Mouse (Mus musculus) spleen, postnatal 10 days (tissue): Measurements from ENCODE around the gene Ogg1.
"Not testable (repeated sequence)": the region's sequence is repeated elsewhere in the genome, so short reads cannot be mapped to it uniquely, and the experiment has no call there.

ENCODE experiments used
- DNase-seq, 2 experiments: peaks; one replicate each; pipeline ENCODE4 v3.0.0; 2021 to 2022; ENCODE audit warnings: low spot score in 2 of 2

Ogg1 gene

DNA sequence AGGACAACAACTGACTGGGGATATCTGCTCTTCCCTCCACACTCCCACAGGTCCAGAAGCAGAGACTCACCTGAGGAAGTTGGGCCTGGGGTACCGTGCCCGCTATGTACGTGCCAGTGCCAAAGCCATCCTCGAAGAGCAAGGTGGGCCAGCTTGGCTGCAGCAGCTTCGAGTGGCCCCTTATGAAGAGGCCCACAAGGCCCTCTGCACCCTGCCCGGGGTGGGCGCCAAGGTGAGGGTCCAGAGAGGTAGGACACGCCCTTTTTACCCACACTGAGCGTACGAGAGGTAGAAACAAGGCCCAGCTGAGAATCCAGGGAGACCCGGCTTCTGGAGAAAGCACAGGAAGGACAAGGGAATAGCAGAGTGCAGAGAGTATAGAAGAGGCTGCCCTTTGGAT, 4.9 kb downstream of the Ogg1 start:
- DNase-seq, result no peak

- not testable (repeated sequence) for DNase-seq
These were observed 6.0 kb downstream of the Ogg1 start for GRCm38 (mm10) chr6:113332734-113333133.

GRCm38 (mm10) chr6:113333137-113333950, 6.6 kb downstream of the Ogg1 start:
- no peak for DNase-seq

- no peak for DNase-seq
These were observed 7.4 kb downstream of the Ogg1 start for GRCm38 (mm10) chr6:113334216-113334615.

DNA sequence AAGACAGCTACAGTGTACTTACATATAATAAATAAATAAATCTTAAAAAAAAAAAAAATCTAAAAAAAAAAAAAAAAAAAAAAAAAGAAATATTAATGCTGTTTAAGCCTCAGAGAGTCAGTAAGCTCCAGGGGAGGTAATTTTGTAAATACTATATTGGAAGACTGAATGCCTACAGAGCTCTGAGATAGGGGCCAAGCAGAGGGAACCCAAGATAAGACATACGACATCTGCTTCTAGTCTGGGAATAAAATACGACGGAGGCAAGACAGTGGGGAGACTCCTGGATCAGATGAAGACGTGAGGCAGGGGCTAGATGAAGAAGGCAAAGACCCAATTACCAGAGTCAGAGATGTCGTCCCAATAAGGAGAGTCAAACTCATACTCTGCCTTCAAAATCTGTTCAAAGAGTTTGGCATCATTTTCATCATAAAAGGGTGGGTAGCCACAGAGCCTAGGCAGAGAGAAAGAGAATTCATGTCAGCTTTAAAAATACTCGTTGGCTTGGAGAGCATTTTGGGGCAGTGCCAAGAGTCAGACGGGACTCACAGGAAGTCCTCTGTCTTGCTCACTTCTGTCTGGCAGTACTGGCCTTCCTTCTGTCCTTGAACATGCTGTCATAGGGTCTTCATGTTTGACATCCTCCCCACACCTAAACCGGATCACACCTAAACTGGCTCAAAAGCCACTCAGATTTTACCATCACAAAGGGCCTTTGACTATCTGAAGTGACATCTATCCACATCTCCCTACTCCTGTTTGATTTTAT, 10.3 kb downstream of the Ogg1 start:
- DNase-seq, result no peak

DNA sequence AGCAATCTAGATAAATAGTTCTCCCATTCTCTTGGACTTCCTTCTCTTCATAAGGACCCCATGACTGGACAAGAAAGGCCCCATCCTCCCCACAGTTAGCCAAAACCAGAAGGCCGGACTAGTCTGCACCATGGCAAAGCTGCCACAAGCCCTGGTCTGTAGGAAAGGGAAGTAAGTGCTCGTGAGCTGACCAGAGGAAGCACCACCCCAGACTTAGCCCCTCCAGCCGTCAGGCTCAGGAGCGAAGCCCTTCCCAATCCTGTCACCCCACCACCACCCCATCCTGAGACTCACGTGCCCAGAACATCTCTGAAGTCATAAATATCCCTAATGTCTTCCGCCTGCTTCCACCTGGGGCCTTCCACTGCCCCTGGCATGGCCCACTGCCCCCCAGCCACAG, 14.8 kb downstream of the Ogg1 start:
- DNase-seq, result no peak

GRCm38 (mm10) chr6:113342297-113342696, 15.5 kb downstream of the Ogg1 start:
- no peak for DNase-seq

- DNase-seq, result peak; percentile 31 to 55
These were observed 16.7 kb downstream of the Ogg1 start, which contains the start of gene Camk1 for GRCm38 (mm10) chr6:113343177-113344092. Gene Camk1, minus strand, starts transcription at chr6:113343984.

DNA sequence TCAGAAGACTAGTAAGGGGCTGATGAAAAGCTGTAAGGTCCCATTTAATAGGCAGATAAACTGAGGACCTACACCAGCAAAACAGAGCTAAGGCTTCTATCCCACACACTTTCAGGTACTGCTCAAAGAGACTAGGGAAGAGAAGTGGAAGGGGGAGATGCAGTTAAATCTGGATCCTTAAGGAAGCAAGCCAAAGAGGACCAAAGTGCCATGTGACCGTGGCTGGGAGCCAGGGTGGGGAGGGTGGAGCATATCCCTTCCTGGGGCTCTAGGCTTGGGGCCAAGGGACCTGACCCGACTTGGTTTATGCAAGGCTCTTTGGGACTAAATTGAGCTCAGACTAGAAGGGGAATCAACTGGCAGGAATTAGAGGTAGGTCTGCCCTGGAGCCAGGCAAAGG, 17.5 kb downstream of the Ogg1 start:
- DNase-seq, result peak in 1 of 2 experiments; percentile 42

DNA sequence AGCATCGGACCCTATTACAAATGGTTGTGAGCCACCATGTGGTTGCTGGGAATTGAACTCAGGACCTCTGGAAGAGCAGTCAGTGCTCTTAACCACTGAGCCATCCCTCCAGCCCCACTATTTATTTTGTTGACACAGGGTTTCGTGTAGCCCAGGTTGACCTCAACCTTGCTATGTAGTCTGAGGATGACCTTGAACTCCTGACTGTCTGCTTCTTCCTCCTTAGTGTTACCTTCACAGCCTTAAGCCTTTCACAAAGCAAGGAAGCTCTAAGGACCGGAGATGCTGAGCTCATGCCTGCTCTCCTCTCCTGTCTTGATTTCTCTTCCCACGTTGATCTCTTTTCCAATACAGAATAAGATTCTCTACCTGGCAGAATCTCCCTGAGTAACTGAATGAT, 20.1 kb downstream of the Ogg1 start:
- no peak for DNase-seq

DNA sequence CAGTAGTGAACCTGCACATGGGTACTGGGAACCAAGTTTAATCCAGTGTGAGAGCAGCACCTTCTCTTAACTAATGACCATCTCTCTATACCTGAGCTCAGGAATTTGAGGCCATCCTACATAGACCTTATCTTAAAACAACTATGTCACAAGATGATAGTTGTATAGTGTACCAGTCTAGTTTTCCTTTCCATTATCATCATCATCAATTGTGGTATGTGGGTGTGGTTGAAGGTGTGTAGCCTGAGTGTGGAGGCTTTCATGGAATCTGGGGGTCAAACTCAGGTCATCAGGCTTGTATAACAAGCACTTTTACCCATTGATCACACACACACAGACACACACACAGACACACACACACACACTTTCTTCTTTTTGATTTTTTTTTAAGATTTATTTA, 23.8 kb downstream of the Ogg1 start:
- no peak for DNase-seq

DNA sequence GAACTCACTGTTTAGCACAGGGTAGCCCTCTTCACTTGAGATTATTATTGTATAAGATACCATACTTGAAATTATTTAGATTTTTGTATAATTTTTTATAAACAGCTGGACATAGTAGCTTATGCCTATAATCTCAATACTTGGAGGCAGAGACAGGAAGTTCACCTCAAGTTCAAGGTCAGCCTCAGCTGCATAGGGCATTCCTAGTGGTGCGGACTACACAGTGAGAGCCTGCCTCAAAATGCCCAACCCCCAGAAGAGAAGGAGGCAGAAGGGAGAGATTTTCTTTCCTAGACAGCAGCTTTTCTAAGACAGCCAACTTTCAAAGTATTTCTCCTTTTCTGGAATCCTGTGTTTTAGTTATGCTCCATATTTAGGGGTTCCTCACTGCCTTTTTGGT, 24.4 kb downstream of the Ogg1 start:
- DNase-seq, result no peak

DNA sequence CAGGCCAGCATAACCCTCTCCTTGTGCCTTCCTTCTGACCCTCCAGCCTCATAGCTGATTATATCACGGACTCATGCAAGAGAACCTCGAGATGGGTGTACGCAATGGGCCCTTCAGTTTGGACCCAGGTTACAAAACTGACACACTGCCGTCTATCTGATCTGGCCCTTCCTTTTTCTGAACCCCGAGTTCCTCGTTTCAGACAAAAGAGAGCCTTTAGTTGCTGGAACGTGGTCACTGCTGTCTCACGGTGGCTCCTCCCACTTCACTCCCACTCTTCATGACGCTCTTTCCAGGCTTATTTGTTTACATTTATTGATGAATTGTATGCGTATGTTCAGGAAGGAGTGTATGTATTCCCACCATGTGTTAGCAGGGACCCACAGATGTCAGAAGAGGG, 24.9 kb downstream of the Ogg1 start:
- no peak for DNase-seq

DNA sequence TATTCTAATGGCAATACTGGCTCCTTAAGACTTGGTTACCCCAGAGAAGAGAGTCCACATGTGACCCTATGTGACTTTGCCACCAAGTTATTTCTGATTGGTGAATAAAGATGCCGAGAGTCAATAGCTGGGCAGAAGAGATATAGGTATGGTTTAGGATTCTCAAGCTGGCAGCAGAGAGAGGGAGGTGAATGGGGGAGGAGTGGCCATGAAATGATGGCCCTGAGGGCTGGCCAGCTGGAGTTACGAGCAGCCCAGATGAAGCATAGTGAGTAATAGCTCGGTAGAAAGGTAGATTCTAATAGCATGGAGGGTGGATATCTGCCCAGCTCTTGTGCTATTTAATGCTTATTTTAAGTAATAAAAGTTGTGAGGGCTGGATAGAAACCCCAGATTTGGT, 26.0 kb downstream of the Ogg1 start:
- no peak for DNase-seq

DNA sequence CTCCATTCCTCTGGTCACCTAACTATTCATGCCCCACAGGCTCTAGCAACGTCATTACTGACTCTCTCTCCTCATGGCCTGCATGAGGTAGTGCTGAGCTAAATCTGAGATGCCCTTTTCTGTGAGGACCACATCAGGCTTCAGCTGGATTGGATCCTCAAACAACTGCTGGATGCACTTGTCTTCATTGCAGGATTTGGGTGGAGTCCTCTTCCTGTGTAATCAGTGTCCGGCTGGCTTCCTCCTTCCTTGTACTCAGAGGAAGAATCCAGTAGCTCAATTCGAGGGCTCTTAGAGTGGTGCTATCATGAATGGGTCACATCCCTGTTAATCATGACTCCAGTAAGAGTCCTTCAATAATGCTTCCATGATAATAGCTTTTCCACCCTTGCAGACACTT, 26.9 kb downstream of the Ogg1 start:
- no peak for DNase-seq

- DNase-seq, result no peak
These were observed 34.7 kb downstream of the Ogg1 start for GRCm38 (mm10) chr6:113361476-113361875.

GRCm38 (mm10) chr6:113362241-113362640, 35.5 kb downstream of the Ogg1 start:
- no peak for DNase-seq

DNA sequence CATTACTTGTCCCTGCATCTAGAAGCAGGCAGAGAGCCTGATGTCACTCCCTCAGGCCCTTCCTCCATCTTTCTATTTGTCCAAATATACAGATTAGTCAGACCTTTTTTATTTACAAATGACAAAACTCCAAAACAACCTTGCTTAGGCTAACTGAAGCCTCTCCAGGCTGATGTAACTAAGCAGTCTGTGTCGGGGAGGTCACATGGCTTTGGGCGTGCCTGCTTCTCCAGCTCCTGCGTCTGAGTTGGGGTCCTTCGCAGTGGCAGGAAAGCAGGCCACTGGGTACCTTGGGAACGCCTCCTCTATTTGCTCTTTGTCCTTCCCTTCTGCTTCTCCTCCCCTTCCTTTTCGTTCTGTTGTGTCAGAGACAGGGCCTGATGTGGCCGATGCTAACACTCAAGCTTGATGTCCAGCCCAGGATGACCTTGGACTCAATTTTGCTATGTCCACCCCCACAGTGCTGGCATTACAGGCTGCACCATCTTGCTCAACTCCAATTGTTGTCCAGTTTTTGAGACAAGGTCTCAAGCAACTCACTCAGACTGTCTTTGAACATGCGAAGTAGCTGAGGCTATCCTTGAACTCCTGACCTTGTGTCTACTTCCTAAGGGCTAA, 37.9 kb downstream of the Ogg1 start:
- no peak for DNase-seq

DNA sequence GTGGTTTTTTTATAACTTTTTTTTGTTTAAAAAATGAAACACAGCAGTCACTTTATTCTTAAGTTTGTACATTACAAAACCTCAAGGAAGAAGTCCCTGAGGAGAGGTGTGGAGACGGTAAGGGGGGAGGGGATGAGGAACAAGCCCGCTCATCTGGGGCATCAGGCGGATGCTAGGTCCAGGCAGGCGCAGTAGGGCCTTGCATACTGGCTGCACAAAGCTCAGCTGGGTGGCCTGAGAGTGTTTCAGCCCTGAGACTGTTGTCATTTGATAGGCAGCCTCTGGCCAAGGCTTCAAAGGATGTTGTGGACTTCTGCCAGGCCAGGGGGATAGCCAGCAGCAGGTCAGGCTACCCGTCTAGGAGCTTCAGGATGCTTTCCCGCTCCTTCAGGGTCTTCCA, 39.9 kb downstream of the Ogg1 start:
- no peak for DNase-seq

DNA sequence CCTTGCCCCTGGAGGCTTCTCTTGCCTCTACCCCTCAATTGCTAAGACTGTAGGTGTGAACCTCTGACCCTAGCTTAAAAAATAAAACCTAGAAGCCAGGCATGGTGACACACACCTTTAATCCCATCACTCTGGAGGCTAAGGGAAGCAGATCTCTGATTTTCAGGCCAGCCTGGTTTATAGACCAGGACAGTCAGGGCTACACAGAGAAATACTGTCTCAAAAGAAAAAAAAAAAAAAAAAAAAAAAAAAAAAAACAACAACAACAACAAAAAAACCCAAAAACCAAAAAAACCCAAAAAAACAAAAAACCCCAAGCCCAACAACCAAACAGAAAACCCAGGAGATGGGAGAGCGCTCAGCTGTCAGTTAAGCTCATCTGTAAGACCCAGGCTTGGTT, 40.8 kb downstream of the Ogg1 start:
- DNase-seq, result no peak

- no peak for DNase-seq
These were observed 41.4 kb downstream of the Ogg1 start for GRCm38 (mm10) chr6:113368124-113368523.

DNA sequence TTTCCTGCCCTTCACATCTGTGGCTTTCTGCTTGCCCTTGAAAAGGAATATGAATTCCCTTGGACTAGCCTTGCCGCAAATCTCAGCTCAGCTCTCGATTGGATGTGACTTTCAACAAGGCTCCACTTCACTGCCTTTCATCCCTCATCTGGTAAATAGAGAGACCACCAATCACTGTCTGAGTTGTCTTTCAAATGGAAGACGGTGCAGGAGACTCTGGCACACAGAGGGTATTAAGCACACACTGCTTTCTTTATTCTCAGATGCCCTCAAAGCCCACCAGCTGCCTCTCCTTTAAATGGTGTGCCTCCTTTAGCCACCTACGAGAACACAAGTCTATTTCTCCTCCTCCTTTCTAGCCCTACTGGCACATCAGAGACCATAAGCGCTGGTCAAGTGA, 41.8 kb downstream of the Ogg1 start:
- DNase-seq, result no peak
